Mouse (Mus musculus) B cell, adult 67 days (primary cell): ENCODE results near the gene Myh6. TPM values are rescaled to one million over a fixed set of nuclear protein-coding genes. Genes with fewer than 3 reads are reported as not detected.

Experiments
- total RNA-seq, 2 experiments: library from RNA; stranded (reverse); gene quantifications; 4 replicates each; pipeline ENCODE4 v1.2.4; 2023

Myh6 gene
- not detected for total RNA-seq

GRCm38 (mm10) chr14:54966320-54966977 is at the start of gene Myh6:
Gene Myh6 (minus strand): TSS chr14:54966927.

DNA sequence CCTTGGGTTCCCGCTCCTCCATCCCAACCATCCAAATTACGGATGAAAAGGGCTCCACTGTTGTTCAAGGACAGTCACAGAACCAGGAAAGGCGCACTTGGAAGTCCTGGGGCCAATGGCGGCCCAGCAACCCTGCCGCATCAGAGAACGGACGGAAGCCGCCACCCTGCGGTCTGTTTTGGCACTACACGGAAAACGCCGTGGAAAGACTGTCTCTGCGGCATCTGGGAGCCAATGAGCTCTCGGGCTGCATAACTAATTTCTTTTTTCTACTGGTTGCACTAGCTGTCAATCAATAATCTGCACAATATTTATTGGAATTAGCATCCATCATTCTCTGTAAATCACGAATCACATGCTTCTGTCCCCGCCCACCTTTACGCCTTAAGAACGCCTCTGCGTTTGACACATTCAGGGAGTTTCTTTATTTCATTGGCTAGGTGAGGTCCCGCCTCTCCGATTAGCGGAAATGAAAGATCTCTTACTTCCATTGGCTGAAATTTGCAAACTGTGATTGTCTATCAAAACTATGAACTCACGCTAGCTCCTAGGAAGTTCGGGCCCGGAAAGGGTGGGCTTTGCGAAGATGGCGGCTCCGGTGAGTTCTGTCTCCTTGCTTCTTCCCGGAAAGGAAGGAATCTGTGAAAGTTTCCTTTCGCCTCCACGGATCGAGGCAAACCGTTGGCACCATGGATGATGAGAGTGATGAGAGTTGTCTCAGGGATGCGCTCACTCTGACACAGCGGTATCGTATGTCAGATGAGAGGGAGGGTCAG is 48.5 kb upstream of the Myh6 start, which contains the start of gene Ngdn:
Gene Ngdn, plus strand, starts transcription at position 464 of the 776 bp plus-strand sequence.

DNA sequence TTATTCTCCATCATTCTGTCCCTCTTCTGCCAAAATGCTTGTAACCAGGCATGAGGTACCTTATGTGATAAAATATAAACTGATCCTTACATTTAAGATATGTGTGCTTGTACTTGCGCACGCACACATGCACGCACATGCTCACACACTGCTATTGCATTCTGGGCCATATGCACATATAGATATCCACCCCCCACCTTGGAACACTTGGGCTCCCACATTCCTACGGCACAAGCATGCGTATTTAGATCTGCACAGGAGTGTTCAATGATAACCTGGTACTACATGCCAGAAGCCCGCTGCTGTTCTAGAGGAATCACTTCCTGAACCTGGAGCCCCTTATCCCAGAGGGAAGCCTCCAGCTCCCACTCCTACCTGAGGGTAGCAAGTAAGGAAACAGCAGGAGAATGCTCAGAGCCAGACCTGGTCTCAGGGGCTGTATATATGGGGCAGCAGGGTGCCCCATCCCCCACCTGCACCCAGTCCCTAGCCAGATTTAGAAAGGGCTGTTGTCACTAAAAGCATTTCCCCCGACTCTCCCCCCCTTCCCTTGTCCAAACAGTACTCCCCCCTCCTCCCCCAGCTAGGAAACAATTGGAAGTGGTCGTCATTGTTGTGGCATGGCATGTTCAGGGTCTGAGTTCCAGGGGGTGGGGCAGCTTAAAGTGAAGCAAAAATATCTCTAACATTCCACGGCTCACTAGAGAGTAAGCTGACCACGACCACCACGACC is 27.6 kb upstream of the Myh6 start, which contains the start of gene Myh7:
Gene Myh7, minus strand, starts transcription at position 491 of the 733 bp plus-strand sequence.

GRCm38 (mm10) chr14:54976633-54977032 is 9.9 kb upstream of the Myh6 start, which contains the start of gene Gm17428:
Gene Gm17428 (plus strand): TSS chr14:54976933.

DNA sequence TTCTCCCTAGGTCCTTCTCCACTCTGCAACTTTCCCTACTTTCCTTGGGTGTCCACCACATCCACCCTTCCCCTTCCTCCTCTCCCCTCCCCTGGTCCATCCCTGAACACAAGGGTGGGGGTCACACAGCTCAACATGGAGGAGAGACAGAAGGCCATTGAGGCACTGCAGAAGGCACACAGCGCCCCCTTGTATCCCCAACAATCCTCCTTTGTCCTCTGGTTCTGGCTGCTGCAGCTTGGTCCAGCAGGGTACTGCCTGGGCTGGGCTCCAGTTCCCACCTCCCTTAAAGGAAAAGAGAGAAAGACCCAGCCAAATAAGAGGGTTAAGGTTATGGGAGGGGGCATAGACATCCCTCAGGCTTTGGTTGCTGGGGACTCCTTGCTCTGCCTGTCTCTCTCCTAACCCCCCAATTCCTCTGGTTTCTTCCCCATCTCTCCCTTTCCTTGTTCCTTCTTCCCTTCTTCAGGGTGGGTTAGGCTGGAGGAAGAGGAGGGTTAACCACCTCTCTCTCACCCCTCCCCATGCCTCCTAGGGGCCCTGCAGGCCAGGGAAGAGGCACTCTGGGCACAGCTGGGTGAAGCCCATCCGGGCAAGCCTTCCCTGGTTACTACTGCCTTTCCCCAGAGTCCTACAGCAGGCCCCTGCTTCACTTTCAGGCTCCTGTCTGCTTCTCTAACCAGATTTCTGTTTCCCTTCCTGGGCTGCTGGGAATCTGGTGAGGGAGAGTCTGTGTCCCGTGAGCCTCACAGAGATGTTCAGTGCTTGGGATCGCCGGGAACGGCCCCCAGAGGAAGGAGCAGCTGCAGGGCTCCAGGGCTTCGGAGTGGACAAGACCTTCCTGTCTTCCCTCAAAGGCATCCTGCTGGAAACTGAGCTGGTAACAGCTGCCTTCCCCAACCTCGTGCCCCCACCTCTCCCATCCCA is 30.6 kb downstream of the Myh6 start, which contains the start of gene Cmtm5:
Gene Cmtm5, plus strand, starts transcription at position 358 of the 927 bp plus-strand sequence.

DNA sequence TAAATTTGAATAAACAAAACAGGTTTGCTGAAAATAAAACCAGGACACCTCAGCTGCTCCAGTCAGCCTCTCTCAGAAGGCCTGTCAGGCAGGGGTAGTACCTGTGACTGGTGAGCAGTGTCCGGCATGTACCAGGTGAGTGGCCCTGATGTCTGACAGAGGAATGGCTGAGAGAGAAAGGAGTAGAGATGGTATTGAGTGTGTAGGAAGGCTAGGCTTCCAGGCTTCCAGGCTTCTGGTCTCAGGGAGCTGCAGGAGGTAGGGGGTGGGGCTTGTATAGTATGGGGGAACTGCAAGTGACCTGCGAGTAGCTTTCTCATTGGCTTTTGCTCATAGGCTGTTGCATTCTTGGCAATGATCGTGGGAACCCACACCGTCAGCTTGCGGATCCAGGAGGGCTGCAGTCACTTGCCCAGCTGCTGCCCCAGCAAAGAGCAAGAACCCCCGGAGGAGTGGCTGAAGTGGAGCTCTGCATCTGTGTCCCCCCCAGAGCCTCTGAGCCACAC is 34.0 kb downstream of the Myh6 start, which contains the start of gene Il25:
Gene Il25, plus strand, starts transcription at position 51 of the 506 bp plus-strand sequence.

DNA sequence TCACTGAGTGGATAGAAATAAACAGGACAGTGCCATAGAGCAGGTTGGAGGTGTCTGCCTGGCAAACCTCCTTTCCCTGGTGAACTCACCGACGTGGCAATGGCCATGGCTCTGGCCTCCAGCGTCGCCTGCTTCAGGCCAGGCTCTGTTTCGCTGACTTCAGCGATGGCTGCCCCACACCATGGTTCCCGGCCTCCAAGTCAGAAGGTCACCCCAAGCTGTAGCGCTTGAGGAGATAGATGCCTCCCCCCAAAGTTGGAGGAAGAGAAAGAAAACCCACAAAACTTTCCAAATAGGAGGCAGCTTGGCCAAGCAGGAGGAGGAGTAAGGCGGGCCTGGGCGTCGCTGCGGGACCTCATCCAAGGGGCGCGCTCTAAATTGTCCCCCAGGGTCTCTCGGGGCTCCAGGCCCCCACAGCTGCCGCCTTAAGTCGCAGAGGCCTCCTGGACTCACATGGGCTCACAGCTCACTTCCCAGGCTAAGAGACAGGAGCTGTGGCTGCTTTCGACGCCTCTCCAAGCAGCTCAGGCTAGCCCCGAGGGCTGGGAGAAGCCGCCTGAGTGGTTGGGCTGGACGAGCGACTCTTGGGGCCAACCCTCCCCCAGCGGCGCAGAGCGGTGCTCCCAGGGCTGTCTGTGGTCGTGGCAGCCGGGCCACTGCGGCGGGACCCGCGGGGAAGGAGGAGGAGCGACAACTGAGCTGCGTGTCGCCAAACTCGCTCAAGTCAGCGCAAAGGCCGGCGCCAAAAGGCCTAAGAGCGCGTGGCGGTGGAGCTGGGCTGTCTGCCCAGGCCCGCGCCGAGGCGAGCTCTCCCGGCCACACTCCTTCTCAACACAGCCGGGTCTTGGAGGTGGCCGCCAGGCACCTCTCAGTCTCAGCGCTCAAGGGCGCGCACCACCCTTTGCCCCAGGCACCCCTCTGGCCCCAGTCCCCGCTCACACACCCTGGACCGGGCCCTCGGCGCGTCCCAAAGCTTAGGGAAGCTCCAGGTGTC is 41.1 kb downstream of the Myh6 start, which contains the start of gene Efs:
Gene Efs, minus strand, starts transcription at position 778 of the 994 bp plus-strand sequence.

DNA sequence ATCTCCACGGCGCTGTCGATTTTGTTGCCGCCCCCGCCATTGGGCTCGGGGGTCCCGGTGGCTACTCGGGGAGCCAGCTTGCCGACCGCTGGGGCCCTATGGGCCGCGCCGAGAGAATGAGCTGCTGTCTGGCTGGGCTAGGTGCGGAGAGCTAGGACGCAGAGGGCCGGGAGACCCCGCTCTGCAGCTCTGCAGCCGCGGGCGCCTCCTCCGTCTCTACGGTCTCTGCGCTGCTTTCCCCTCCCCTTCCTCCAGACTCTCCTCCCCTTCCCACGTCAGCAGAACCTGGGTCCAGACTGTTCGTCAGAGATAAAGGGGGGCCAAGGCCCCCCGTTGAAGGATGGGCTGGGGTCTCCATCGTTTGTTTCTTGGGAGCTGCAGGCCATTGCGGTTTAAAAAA is 53.8 kb downstream of the Myh6 start, which contains the start of gene Slc22a17:
Gene Slc22a17, minus strand, starts transcription at position 247 of the 400 bp plus-strand sequence.

DNA sequence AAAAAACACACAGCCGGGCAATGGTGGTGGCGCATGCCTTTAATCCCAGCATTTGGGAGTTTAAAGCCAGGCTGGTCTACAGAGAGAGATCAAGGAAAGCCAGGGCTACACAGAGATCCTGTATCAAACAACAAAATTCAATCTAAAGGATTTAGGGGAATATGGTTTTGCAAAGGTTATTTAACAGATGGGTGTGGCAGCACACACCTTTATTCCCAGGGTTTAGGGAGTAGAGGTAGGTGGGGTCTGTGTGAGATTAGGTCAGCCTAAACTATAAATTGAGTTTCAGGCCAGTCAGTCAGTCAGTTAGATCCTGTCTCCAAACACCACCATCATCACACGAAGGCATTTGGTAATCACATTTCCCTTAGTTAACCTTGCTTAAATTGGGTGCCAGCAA is 74.5 kb downstream of the Myh6 start, which contains the start of gene Pabpn1:
Gene Pabpn1, plus strand, starts transcription at position 301 of the 400 bp plus-strand sequence.

Other genes with a start within 250 kb of the Myh6 start
- under 1 TPM; 0.12 to 0.35 TPM for gene Slc7a8, start 185.0 kb downstream of the Myh6 start, total RNA-seq
- not detected for gene Rnf212b, start 152.8 kb downstream of the Myh6 start, total RNA-seq
- gene Homez, start 96.0 kb downstream of the Myh6 start, total RNA-seq, result 10 to 100 TPM in 1 of 2 experiments, 1 to 10 TPM in 1; 9.4 to 18.7 TPM
- gene Ppp1r3e, start 89.4 kb downstream of the Myh6 start, total RNA-seq, result 1 to 10 TPM; 3.4 to 4.0 TPM
- 10 to 100 TPM; 10.8 to 12.6 TPM for gene Bcl2l2, start 83.5 kb downstream of the Myh6 start, total RNA-seq
- gene Gm20521, start 83.5 kb downstream of the Myh6 start, total RNA-seq, result 1 to 10 TPM; 1.5 to 1.8 TPM
- gene Pabpn1, start 74.4 kb downstream of the Myh6 start, total RNA-seq, result 100 to 1,000 TPM; 303 to 319 TPM
- gene Slc22a17, start 53.8 kb downstream of the Myh6 start, total RNA-seq, result 1 to 10 TPM; 3.1 to 4.8 TPM
- not detected for gene Efs, start 40.8 kb downstream of the Myh6 start, total RNA-seq
- not detected for gene Il25, start 34.2 kb downstream of the Myh6 start, total RNA-seq
- gene Cmtm5, start 30.7 kb downstream of the Myh6 start, total RNA-seq, result not detected
- not detected for gene Gm17428, start 10.0 kb upstream of the Myh6 start, total RNA-seq
- gene Myh7, start 27.7 kb upstream of the Myh6 start, total RNA-seq, result not detected
- 10 to 100 TPM; 77.2 to 85.3 TPM for gene Ngdn, start 48.5 kb upstream of the Myh6 start, total RNA-seq
- 10 to 100 TPM; 17.6 to 21.4 TPM for gene Zfhx2, start 125.4 kb upstream of the Myh6 start, total RNA-seq
- 1 to 10 TPM; 5.4 to 8.8 TPM for gene Thtpa, start 127.9 kb upstream of the Myh6 start, total RNA-seq
- gene Ap1g2, start 139.7 kb upstream of the Myh6 start, total RNA-seq, result 100 to 1,000 TPM; 121 to 163 TPM
- gene Jph4, start 150.0 kb upstream of the Myh6 start, total RNA-seq, result not detected